ENCODE assay signal across 18 mouse cellular contexts in the genomic region with DNA sequence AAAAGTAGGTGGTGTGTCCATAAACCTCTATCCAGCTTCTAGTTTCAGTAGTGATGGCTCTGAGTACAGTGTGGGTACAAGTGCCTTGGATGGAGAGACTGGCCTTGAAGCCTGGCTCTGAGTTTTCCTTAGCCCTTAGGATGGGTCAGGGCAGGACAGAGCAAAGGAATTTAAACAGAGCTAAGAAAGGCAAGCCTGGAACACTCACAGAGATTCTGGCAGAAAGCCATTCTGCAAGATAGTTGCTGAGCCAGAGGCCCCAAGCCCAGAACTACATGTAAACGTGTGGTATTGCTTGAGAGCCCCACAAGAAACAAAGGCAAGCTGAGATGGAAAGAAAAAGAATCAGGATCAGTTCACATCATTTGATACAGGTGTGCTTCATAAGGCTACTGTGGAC.
DNase-seq lines count a peak whose midpoint lies in the region; ATAC-seq lines count a peak whose summit lies in the region.
"Had no signal": no experiment of that assay in that cellular context is flagged by ENCODE, and none has a peak within 500 bp of the region (broad histone marks: within the 10 kb centered on the region; RNA-seq: fewer than 3 reads in every experiment).

No protein-coding gene starts in this region.

- H3K4me2 ChIP-seq in heart, embryonic 16.5 days (ENCODE audit: low read depth, low read length) = no peak overlapping the region
- H3K4me2 ChIP-seq: hindbrain, embryonic 13.5 days; limb, embryonic 12.5 days; midbrain, embryonic 15.5 days had no signal

- H3K9me3 ChIP-seq in heart, embryonic 16.5 days (replicated peaks; ENCODE audit: control insufficient read depth, low read length) = no peaks in the 10 kb centered on the region; the same call in 1 of the 2 replicates
- H3K9me3 ChIP-seq: midbrain, embryonic 15.5 days had no signal

- H3K27me3 ChIP-seq in heart, embryonic 16.5 days (ENCODE audit: control insufficient read depth, insufficient read depth, low read length) = no peaks in the 10 kb centered on the region
- H3K27me3 ChIP-seq: CH12.LX; hindbrain, embryonic 13.5 days; limb, embryonic 12.5 days; midbrain, embryonic 15.5 days; Patski had no signal

- H3K27ac ChIP-seq in heart, embryonic 16.5 days (ENCODE audit: low read length) = peak overlapping the region; percentile 40
- H3K27ac ChIP-seq: hindbrain, embryonic 13.5 days; kidney, postnatal 0 days; limb, embryonic 12.5 days; midbrain, embryonic 15.5 days had no signal

- no peak overlapping the region for H3K4me3 ChIP-seq in heart, embryonic 16.5 days (ENCODE audit: low read length)
- H3K4me3 ChIP-seq: hindbrain, embryonic 13.5 days; limb, embryonic 12.5 days; midbrain, embryonic 15.5 days had no signal

- H3K9ac ChIP-seq in heart, embryonic 16.5 days (ENCODE audit: low read length) = no peak overlapping the region
- H3K9ac ChIP-seq: hindbrain, embryonic 13.5 days; limb, embryonic 12.5 days; midbrain, embryonic 15.5 days had no signal

- DNase-seq in heart, adult 11 months = no peak
- peak; percentile 41 for DNase-seq in ovary, adult 18-20 months (ENCODE audit: low spot score)
- no peak for DNase-seq in ovary, postnatal 14 days (ENCODE audit: low spot score)
- peak; percentile 35 for DNase-seq in heart, postnatal 4 days
- peak; percentile 29 for DNase-seq in testis, postnatal 14 days (ENCODE audit: low spot score)
- DNase-seq in embryo, embryonic 10 days (ENCODE audit: low spot score) = no peak
- DNase-seq: adrenal gland, adult 2 months; cerebellum, adult 9-11 months; gastrocnemius, postnatal 25 days; thymus, postnatal 36 days had no signal

- H3K4me1 ChIP-seq in heart, embryonic 16.5 days (ENCODE audit: control insufficient read depth, insufficient read depth, low read length) = peaks cover 38% of the 10 kb centered on the region
- H3K4me1 ChIP-seq: limb, embryonic 12.5 days; midbrain, embryonic 15.5 days had no signal

- peak; percentile 45 for ATAC-seq in heart, embryonic 16.5 days (replicated peaks; ENCODE audit: extremely low read depth, insufficient read depth, low FRiP score)
- ATAC-seq: forebrain, embryonic 16.5 days; midbrain, embryonic 15.5 days; Patski had no signal

- WGBS in heart, embryonic 16.5 days = 13% methylated on average over 1 of the region's 1 CpGs

- H3K36me3 ChIP-seq in heart, embryonic 16.5 days (ENCODE audit: control insufficient read depth, insufficient read depth) = no peaks in the 10 kb centered on the region

Comparison
In these comparisons a context has a peak if more than half of its experiments do, and no peak if none do; other contexts are left out.
1. DNase-seq: peak in ovary, adult 18-20 months (single experiment), heart, postnatal 4 days (single experiment) and testis, postnatal 14 days (single experiment); none in heart, adult 11 months (single experiment), ovary, postnatal 14 days (single experiment) and embryo, embryonic 10 days (single experiment).